Mouse (Mus musculus): ENCODE results near the gene 5830473C10Rik. TPM values are rescaled to one million over a fixed set of nuclear protein-coding genes. Genes with fewer than 3 reads are reported as not detected.
A peak's percentile ranks its signal among the peaks of the same experiment; 100 is the strongest.

5830473C10Rik gene
- total RNA-seq (2021): not detected

GRCm38 (mm10) chr5:90560743-90561142 is at the start of gene 5830473C10Rik:
Gene 5830473C10Rik (plus strand): TSS chr5:90561107.
- DNase-seq (ENCODE audit: extremely low spot score in 1 of 2, low spot score in 1 of 2): no peak

GRCm38 (mm10) chr5:90512288-90512955 is 48.5 kb upstream of the 5830473C10Rik start:
- DNase-seq (ENCODE audit: extremely low spot score in 1 of 2, low spot score in 1 of 2): no peak

- DNase-seq (ENCODE audit: extremely low spot score in 1 of 2, low spot score in 1 of 2): no peak
These were observed 45.3 kb upstream of the 5830473C10Rik start for GRCm38 (mm10) chr5:90515561-90515960.

- no peak for DNase-seq (ENCODE audit: extremely low spot score in 1 of 2, low spot score in 1 of 2)
These were observed 42.4 kb upstream of the 5830473C10Rik start, which contains the start of gene Afm for GRCm38 (mm10) chr5:90518356-90519100. Gene Afm (plus strand): TSS chr5:90518932.

- no peak for DNase-seq (ENCODE audit: extremely low spot score in 1 of 2, low spot score in 1 of 2)
These were observed 9.7 kb upstream of the 5830473C10Rik start for GRCm38 (mm10) chr5:90551191-90551590.

- DNase-seq (ENCODE audit: extremely low spot score in 1 of 2, low spot score in 1 of 2): no peak
These were observed 4.9 kb upstream of the 5830473C10Rik start for GRCm38 (mm10) chr5:90556052-90556451.

- no peak for DNase-seq (ENCODE audit: extremely low spot score in 1 of 2, low spot score in 1 of 2)
These were observed 891 bp downstream of the 5830473C10Rik start for GRCm38 (mm10) chr5:90561721-90562275.

- no peak for DNase-seq (ENCODE audit: extremely low spot score in 1 of 2, low spot score in 1 of 2)
These were observed 2.0 kb downstream of the 5830473C10Rik start for GRCm38 (mm10) chr5:90562880-90563279.

GRCm38 (mm10) chr5:90564161-90564560 is 3.3 kb downstream of the 5830473C10Rik start:
- DNase-seq (ENCODE audit: extremely low spot score in 1 of 2, low spot score in 1 of 2): no peak

- no peak for DNase-seq (ENCODE audit: extremely low spot score in 1 of 2, low spot score in 1 of 2)
These were observed 4.3 kb downstream of the 5830473C10Rik start for GRCm38 (mm10) chr5:90565205-90565604.

GRCm38 (mm10) chr5:90567788-90568187 is 6.9 kb downstream of the 5830473C10Rik start:
- no peak for DNase-seq (ENCODE audit: extremely low spot score in 1 of 2, low spot score in 1 of 2)

GRCm38 (mm10) chr5:90568338-90568737 is 7.4 kb downstream of the 5830473C10Rik start:
- DNase-seq (ENCODE audit: extremely low spot score in 1 of 2, low spot score in 1 of 2): no peak

GRCm38 (mm10) chr5:90571216-90571615 is 10.3 kb downstream of the 5830473C10Rik start:
- no peak for DNase-seq (ENCODE audit: extremely low spot score in 1 of 2, low spot score in 1 of 2)

- no peak for DNase-seq (ENCODE audit: extremely low spot score in 1 of 2, low spot score in 1 of 2)
These were observed 16.8 kb downstream of the 5830473C10Rik start for GRCm38 (mm10) chr5:90577751-90578150.

- DNase-seq (ENCODE audit: extremely low spot score in 1 of 2, low spot score in 1 of 2): no peak
These were observed 18.6 kb downstream of the 5830473C10Rik start for GRCm38 (mm10) chr5:90579556-90579955.

- DNase-seq (ENCODE audit: extremely low spot score in 1 of 2, low spot score in 1 of 2): no peak
These were observed 21.3 kb downstream of the 5830473C10Rik start for GRCm38 (mm10) chr5:90582179-90582578.

GRCm38 (mm10) chr5:90584799-90585198 is 23.9 kb downstream of the 5830473C10Rik start:
- DNase-seq (ENCODE audit: extremely low spot score in 1 of 2, low spot score in 1 of 2): no peak

- DNase-seq (ENCODE audit: extremely low spot score in 1 of 2, low spot score in 1 of 2): no peak
These were observed 25.6 kb downstream of the 5830473C10Rik start for GRCm38 (mm10) chr5:90586511-90586910.

GRCm38 (mm10) chr5:90588104-90588503 is 27.2 kb downstream of the 5830473C10Rik start:
- no peak for DNase-seq (ENCODE audit: extremely low spot score in 1 of 2, low spot score in 1 of 2)

GRCm38 (mm10) chr5:90588708-90589595 is 28.0 kb downstream of the 5830473C10Rik start:
- peak; percentile 56 to 75 for DNase-seq (ENCODE audit: extremely low spot score in 1 of 2, low spot score in 1 of 2)

Data from layer of hippocampus, postnatal 25 days (tissue).